Mouse (Mus musculus) neural tube, embryonic 13.5 days (tissue): ENCODE data around the gene Cngb1. TPM values are rescaled to one million over a fixed set of nuclear protein-coding genes. Genes with fewer than 3 reads are reported as not detected.
"Not testable (repeated sequence)": the region's sequence is repeated elsewhere in the genome, so short reads cannot be mapped to it uniquely, and the experiment has no call there.

Source experiments
- ATAC-seq: fragments of 200-750 bp; cut with Nextera tagmentation; 2 replicates; pipeline ENCODE4 v1.8.0; 2017; ENCODE audit warnings: low read depth, mild to moderate bottlenecking, moderate TSS enrichment, moderate library complexity
- H3K27ac ChIP-seq: fragments of 300-500 bp; sonication (generic); replicated peaks from 2 replicates; pipeline ENCODE4 v1.5.1; 2015; ENCODE audit warnings: moderate library complexity, mild to moderate bottlenecking, inconsistent platforms
- H3K27me3 ChIP-seq: fragments of 300-500 bp; sonication (generic); 2 replicates; pipeline ENCODE4 v1.6.1; 2015; ENCODE audit warnings: mild to moderate bottlenecking, inconsistent platforms
- H3K36me3 ChIP-seq: fragments of 300-500 bp; sonication (generic); 2 replicates; pipeline ENCODE4 v1.6.1; 2015; ENCODE audit warnings: mild to moderate bottlenecking, inconsistent platforms
- H3K4me1 ChIP-seq: fragments of 300-500 bp; sonication (generic); replicated peaks from 2 replicates; pipeline ENCODE4 v1.6.1; 2015; ENCODE audit warnings: inconsistent platforms
- H3K4me2 ChIP-seq: fragments of 300-500 bp; sonication (generic); 2 replicates; pipeline ENCODE4 v1.6.1; 2015; ENCODE audit warnings: inconsistent platforms, mild to moderate bottlenecking, moderate library complexity
- H3K4me3 ChIP-seq: fragments of 300-500 bp; sonication (generic); 2 replicates; pipeline ENCODE4 v1.5.1; 2015; ENCODE audit warnings: mild to moderate bottlenecking, inconsistent platforms
- H3K9ac ChIP-seq: fragments of 300-500 bp; sonication (generic); 2 replicates; pipeline ENCODE4 v1.6.1; 2015; ENCODE audit warnings: moderate library complexity, mild to moderate bottlenecking, inconsistent platforms
- H3K9me3 ChIP-seq: fragments of 300-500 bp; sonication (generic); 2 replicates; pipeline ENCODE4 v1.6.1; 2016; ENCODE audit warnings: inconsistent platforms
- WGBS: fragments of 180-500 bp; shearing (Covaris S2); methylation state at CpG from one replicate; pipeline ENCODE4 v1.1.7; 2015; 5-methylcytosine and 5-hydroxymethylcytosine counted together
- polyA plus RNA-seq: library from polyadenylated mRNA; unstranded; fragments of >200 nt; fragmentation: Nextera tagmentation; extraction: Ambion mirVana; gene quantifications from 2 replicates; pipeline ENCODE4 v1.2.1, GENCODE M21; 2015

The Cngb1 gene
- polyA plus RNA-seq, 1 experiment from 2014 or later: 0.82 TPM

- no peaks in the 10 kb centered on the region for H3K27me3 ChIP-seq
- no peak overlapping the region for H3K9ac ChIP-seq
- 5% methylated on average over 3 of the region's 3 CpGs for WGBS
- no peak overlapping the region for H3K4me2 ChIP-seq
- no peaks in the 10 kb centered on the region for H3K36me3 ChIP-seq
- H3K9me3 ChIP-seq: no peaks in the 10 kb centered on the region
- no peak overlapping the region for H3K4me3 ChIP-seq
- peak; percentile 57; the same call in 1 of the 2 replicates for ATAC-seq
- no peak overlapping the region for H3K27ac ChIP-seq
- no peaks in the 10 kb centered on the region for H3K4me1 ChIP-seq
These were observed 70.7 kb downstream of the Cngb1 start for GRCm38 (mm10) chr8:95235683-95236082.

DNA sequence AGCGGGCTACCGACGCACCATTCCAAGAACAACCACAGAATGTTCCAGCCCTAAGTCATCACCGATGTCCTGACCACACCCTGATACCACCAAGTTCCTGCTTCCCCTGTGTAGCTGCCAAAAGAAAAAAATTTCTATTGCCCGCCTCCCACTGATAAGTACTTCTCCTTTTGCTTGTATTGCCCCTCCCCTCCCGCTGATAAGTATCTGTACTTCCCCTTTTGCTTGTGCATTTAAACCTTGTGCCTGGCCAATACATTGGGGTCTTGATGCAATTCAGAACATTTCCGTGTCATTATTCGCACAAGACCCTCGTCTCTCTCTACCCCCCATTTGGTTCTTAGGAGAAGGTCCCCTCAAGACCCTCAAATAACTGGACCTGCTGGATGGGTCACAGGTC lies 76.3 kb downstream of the Cngb1 start:
- 91% methylated on average over 9 of the region's 9 CpGs for WGBS
- not testable (repeated sequence) for ATAC-seq, H3K27ac ChIP-seq, H3K36me3 ChIP-seq, H3K27me3 ChIP-seq, H3K4me3 ChIP-seq, H3K9ac ChIP-seq, H3K9me3 ChIP-seq, H3K4me1 ChIP-seq, H3K4me2 ChIP-seq

GRCm38 (mm10) chr8:95227151-95227468 lies 79.3 kb downstream of the Cngb1 start:
- no peaks in the 10 kb centered on the region for H3K36me3 ChIP-seq
- H3K4me2 ChIP-seq: no peak overlapping the region
- 43% methylated on average over 2 of the region's 2 CpGs for WGBS
- no peaks in the 10 kb centered on the region for H3K27me3 ChIP-seq
- no peaks in the 10 kb centered on the region for H3K9me3 ChIP-seq
- H3K9ac ChIP-seq: no peak overlapping the region
- ATAC-seq: no peak
- no peak overlapping the region for H3K4me3 ChIP-seq
- peaks cover 9% of the 10 kb centered on the region; the same call in 1 of the 2 replicates for H3K4me1 ChIP-seq
- H3K27ac ChIP-seq: no peak overlapping the region

GRCm38 (mm10) chr8:95226251-95227150 lies 79.9 kb downstream of the Cngb1 start:
- no peaks in the 10 kb centered on the region for H3K9me3 ChIP-seq
- H3K4me1 ChIP-seq: peaks cover 9% of the 10 kb centered on the region; the same call in 1 of the 2 replicates
- 46% methylated on average over 7 of the region's 7 CpGs for WGBS
- no peaks in the 10 kb centered on the region for H3K27me3 ChIP-seq
- no peak overlapping the region for H3K4me3 ChIP-seq
- no peak overlapping the region for H3K4me2 ChIP-seq
- H3K27ac ChIP-seq: no peak overlapping the region
- no peaks in the 10 kb centered on the region for H3K36me3 ChIP-seq
- H3K9ac ChIP-seq: no peak overlapping the region
- ATAC-seq: no peak

- 94% methylated on average over 5 of the region's 5 CpGs for WGBS
- Histone ChIP-seq H3K9ac (no peak overlapping the region), H3K4me3 (no peak overlapping the region)
These were observed 82.4 kb downstream of the Cngb1 start for GRCm38 (mm10) chr8:95223969-95224368.

DNA sequence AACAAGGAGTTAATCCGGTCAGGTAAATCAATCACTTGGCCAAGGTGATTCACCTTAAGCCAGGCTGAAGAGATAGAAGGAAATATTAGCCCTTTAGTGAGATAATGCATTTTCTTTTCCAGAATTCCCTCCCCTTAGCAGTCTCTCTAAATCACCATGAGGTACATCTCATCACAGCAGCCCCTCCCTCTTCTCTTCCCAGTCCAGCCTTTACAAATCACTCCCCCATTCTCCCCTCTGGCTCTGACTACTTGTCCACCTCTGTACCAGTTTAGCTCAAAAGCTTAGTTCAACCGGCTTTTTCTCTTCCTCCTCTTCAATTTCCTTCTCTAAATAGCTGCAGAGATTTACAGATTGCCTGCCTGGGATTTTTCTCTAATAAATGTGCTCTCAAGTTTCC lies 85.3 kb downstream of the Cngb1 start:
- Histone ChIP-seq H3K27ac (no peak overlapping the region), H3K4me2 (no peak overlapping the region), H3K4me1 (peaks cover 5% of the 10 kb centered on the region; the same call in 1 of the 2 replicates), H3K4me3 (no peak overlapping the region), H3K9ac (0 out of 2 replicates have a peak overlapping the region, but pooled peaks have one; percentile 3), H3K36me3 (no peaks in the 10 kb centered on the region), H3K9me3 (no peaks in the 10 kb centered on the region), H3K27me3 (no peaks in the 10 kb centered on the region)
- 53% methylated on average over 2 of the region's 2 CpGs for WGBS
- no peak for ATAC-seq

More at GRCm38 (mm10) chr8:95223969-95224368, 82.4 kb downstream of the Cngb1 start:
- Histone ChIP-seq H3K27me3 (no peaks in the 10 kb centered on the region), H3K4me2 (no peak overlapping the region), H3K9me3 (no peaks in the 10 kb centered on the region), H3K36me3 (no peaks in the 10 kb centered on the region), H3K27ac (no peak overlapping the region), H3K4me1 (peaks cover 14% of the 10 kb centered on the region)
- ATAC-seq: no peak

DNA sequence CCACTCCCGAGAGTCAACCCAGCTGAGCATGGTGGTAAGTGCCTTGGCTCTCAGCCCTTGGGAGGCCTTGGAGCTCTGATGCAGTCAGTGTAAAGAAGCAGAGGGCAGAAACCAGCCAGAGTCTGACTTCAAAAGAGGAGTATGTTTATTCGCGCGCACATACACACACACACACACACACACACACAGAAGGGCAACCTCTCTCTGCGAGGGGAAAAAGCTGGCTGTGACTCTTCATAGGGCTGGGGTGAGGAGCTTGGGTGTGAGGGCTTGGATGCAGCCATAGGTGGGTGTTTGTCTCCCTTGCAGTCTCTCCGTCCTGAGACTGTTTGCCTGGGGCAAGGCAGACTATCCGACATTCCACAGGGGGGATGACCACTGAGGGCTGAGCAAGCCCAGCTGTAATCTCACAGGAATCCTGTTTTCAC lies 85.8 kb downstream of the Cngb1 start:
- Histone ChIP-seq H3K4me2 (no peak overlapping the region), H3K4me3 (no peak overlapping the region), H3K27me3 (no peaks in the 10 kb centered on the region), H3K4me1 (peaks cover 5% of the 10 kb centered on the region; the same call in 1 of the 2 replicates), H3K36me3 (no peaks in the 10 kb centered on the region), H3K9me3 (no peaks in the 10 kb centered on the region), H3K27ac (no peak overlapping the region), H3K9ac (0 out of 2 replicates have a peak overlapping the region, but pooled peaks have one; percentile 3)
- WGBS: 39% methylated on average over 4 of the region's 7 CpGs
- ATAC-seq: no peak

DNA sequence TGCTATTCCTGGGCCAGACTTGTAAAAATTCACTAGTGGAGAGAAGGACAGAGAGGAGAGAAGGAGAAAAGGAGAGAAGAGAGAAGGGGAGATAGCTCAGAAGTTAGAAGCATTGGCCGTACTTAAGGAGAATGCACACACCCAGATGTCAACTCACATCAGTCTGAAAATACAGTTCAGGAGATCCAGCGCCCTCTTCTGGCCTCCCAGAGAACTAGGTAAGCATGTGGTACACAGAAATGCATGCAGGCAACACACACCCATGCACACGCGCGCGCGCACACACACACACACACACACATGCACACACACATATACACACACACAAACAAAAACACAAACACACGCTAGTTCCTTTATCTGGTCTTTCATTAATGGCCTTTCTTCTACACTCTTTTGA lies 86.8 kb downstream of the Cngb1 start:
- no peaks in the 10 kb centered on the region for H3K9me3 ChIP-seq
- H3K27me3 ChIP-seq: no peaks in the 10 kb centered on the region
- H3K4me2 ChIP-seq: no peak overlapping the region
- no peak overlapping the region for H3K27ac ChIP-seq
- ATAC-seq: no peak
- H3K4me3 ChIP-seq: no peak overlapping the region
- H3K4me1 ChIP-seq: peaks cover 5% of the 10 kb centered on the region; the same call in 1 of the 2 replicates
- no peaks in the 10 kb centered on the region for H3K36me3 ChIP-seq
- no peak overlapping the region for H3K9ac ChIP-seq
- 88% methylated on average over 8 of the region's 8 CpGs for WGBS

DNA sequence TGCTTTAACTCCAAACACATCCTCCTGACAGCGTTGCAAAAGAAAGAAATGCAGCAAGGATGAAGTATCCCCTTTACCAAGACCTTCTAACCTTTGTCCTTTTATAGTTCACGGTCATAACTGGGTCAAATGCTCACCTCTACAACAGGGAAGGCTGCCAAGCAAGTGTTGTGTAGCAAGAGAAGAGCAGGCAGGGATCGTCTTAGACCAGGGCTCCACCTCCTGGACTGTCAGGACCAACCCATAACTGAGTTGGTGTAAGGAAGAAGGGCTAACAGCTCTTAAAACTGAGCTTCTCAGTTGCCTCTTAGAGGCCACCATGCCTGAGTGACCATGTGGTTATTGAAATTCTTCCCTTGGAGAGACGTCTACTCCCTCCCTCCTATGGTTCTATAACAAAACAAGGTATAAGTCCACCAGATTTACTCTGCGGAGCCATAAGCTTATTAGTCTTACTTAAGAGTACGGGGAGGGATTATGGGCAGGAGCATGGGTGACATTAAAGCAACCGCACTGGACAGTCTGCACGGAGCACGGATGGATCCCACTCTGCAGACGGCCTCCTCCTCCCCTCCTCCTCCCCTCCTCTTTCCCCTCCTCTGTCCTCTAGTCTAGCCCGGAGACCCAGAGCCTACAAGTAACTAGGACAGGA lies 90.5 kb downstream of the Cngb1 start:
- Histone ChIP-seq H3K4me3 (no peak overlapping the region), H3K36me3 (no peaks in the 10 kb centered on the region), H3K4me2 (no peak overlapping the region), H3K27me3 (no peaks in the 10 kb centered on the region), H3K9me3 (no peaks in the 10 kb centered on the region), H3K9ac (no peak overlapping the region), H3K4me1 (peaks cover 6% of the 10 kb centered on the region), H3K27ac (no peak overlapping the region)
- WGBS: 80% methylated on average over 11 of the region's 11 CpGs
- no peak for ATAC-seq

DNA sequence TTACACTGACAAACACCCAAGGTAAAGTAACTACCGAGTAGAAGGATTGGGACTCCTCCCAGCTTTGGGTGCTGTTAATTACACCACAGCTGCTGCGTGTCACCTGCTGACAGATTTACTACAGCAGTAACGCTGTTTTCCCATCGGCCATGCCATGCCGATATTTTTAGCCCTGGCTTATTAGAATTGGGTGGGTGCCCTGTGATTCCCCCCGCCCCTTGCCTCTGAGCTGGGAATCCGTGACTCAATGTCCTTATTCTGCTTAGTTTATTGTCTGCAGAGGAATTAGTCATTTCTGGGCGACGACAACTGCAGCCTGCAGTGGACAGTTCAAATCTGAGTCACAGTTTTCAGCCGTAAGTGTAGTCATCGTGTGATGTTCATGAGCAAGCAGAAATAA lies 96.5 kb downstream of the Cngb1 start:
- Histone ChIP-seq H3K4me1 (peaks cover 31% of the 10 kb centered on the region), H3K4me3 (no peak overlapping the region), H3K27me3 (no peaks in the 10 kb centered on the region), H3K27ac (peak overlapping the region; percentile 75), H3K4me2 (peak overlapping the region; percentile 19; the same call in 1 of the 2 replicates), H3K36me3 (no peaks in the 10 kb centered on the region), H3K9ac (peak overlapping the region; percentile 38), H3K9me3 (no peaks in the 10 kb centered on the region)
- 11% methylated on average over 11 of the region's 11 CpGs for WGBS
- ATAC-seq: peak; percentile 62

DNA sequence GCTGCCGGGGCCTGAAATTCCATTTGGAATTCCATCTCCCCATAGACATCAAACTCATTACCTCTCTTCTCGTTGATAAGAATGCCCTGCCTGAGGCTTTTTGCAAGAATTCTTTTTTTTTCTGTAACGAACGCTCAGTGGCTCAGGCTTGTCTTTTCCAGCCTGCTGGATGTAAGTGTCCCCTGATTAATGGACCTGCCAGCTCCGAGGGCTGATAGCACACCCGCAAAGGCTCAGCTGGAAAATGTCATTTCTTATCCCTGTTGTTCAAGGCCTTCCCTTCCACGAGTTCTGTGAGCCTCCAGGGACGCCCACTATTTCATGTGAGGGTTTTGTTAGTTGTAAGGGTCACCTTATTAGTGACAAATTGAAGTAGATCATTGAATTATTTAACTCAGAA lies 100.4 kb downstream of the Cngb1 start:
- Histone ChIP-seq H3K9ac (no peak overlapping the region), H3K4me2 (no peak overlapping the region), H3K4me1 (peaks cover 45% of the 10 kb centered on the region), H3K36me3 (no peaks in the 10 kb centered on the region), H3K27me3 (no peaks in the 10 kb centered on the region), H3K27ac (peak overlapping the region; percentile 86), H3K4me3 (no peak overlapping the region), H3K9me3 (no peaks in the 10 kb centered on the region)
- WGBS: 15% methylated on average over 8 of the region's 8 CpGs
- peak; percentile 58; the same call in 1 of the 2 replicates for ATAC-seq

- Histone ChIP-seq H3K27me3 (no peaks in the 10 kb centered on the region), H3K36me3 (no peaks in the 10 kb centered on the region), H3K27ac (no peak overlapping the region), H3K9me3 (no peaks in the 10 kb centered on the region), H3K4me1 (peaks cover 29% of the 10 kb centered on the region), H3K4me3 (no peak overlapping the region), H3K9ac (no peak overlapping the region), H3K4me2 (no peak overlapping the region)
- 20% methylated on average over 10 of the region's 10 CpGs for WGBS
- peak; percentile 60 for ATAC-seq
These were observed 102.4 kb downstream of the Cngb1 start for GRCm38 (mm10) chr8:95204039-95204380.
